Mouse (Mus musculus): ENCODE measurements around the gene Mrnip. TPM values are rescaled to one million over a fixed set of nuclear protein-coding genes. Genes with fewer than 3 reads are reported as not detected.
A peak's percentile ranks its signal among the peaks of the same experiment; 100 is the strongest.

Gene Mrnip
- polyA plus RNA-seq, 2 experiments = 7.6 to 8.5 TPM

GRCm38 (mm10) chr11:50158346-50158745, 15.9 kb upstream of the Mrnip start:
- H3K9me3 ChIP-seq (ENCODE audit: control insufficient read depth, low read length) = no peaks in the 10 kb centered on the region
- ATAC-seq (ENCODE audit: insufficient read depth) = no peak
- H3K36me3 ChIP-seq (replicated peaks; ENCODE audit: control insufficient read depth, insufficient read depth, low read depth) = peaks cover 6% of the 10 kb centered on the region
- no peak overlapping the region for H3K4me3 ChIP-seq (ENCODE audit: insufficient read depth in 1 of 2, low read depth in 2 of 2, low read length in 2 of 2)
- TF ChIP-seq EP300 (IDR thresholded peaks at IDR 0.05; ENCODE audit: low read depth) = no peak
- TF ChIP-seq CTCF (IDR thresholded peaks at IDR 0.05; ENCODE audit: low read depth) = no peak
- 72% methylated on average over 7 of the region's 7 CpGs for WGBS (ENCODE audit: insufficient replicate concordance)
- H3K4me1 ChIP-seq (replicated peaks; ENCODE audit: control insufficient read depth in 2 of 2, insufficient read depth in 2 of 2, low read length in 1 of 2) = no peaks in the 10 kb centered on the region; a peak in 1 of 4 replicates
- no peak for DNase-seq (ENCODE audit: low read depth in 3 of 3, low spot score in 3 of 3)
- H3K27ac ChIP-seq = no peak overlapping the region
- no peaks in the 10 kb centered on the region for H3K27me3 ChIP-seq (ENCODE audit: control insufficient read depth, insufficient read depth, low read length)
- no peak overlapping the region for H3K9ac ChIP-seq (replicated peaks)
- H3K4me2 ChIP-seq (ENCODE audit: low read depth) = no peak overlapping the region

GRCm38 (mm10) chr11:50159347-50159746, 14.9 kb upstream of the Mrnip start:
- no peak for DNase-seq (ENCODE audit: low read depth in 3 of 3, low spot score in 3 of 3)
- Histone ChIP-seq H3K9me3 (ENCODE audit: control insufficient read depth, low read length) (no peaks in the 10 kb centered on the region), H3K9ac (replicated peaks) (no peak overlapping the region), H3K36me3 (replicated peaks; ENCODE audit: control insufficient read depth, insufficient read depth, low read depth) (peaks cover 6% of the 10 kb centered on the region), H3K4me1 (replicated peaks; ENCODE audit: control insufficient read depth in 2 of 2, insufficient read depth in 2 of 2, low read length in 1 of 2) (no peaks in the 10 kb centered on the region; a peak in 1 of 4 replicates), H3K4me3 (ENCODE audit: insufficient read depth in 1 of 2, low read depth in 2 of 2, low read length in 2 of 2) (no peak overlapping the region), H3K27me3 (ENCODE audit: control insufficient read depth, insufficient read depth, low read length) (no peaks in the 10 kb centered on the region), H3K4me2 (ENCODE audit: low read depth) (no peak overlapping the region), H3K27ac (no peak overlapping the region)
- ATAC-seq (ENCODE audit: insufficient read depth) = no peak
- no peak for TF ChIP-seq CTCF (IDR thresholded peaks at IDR 0.05; ENCODE audit: low read depth)
- TF ChIP-seq EP300 (IDR thresholded peaks at IDR 0.05; ENCODE audit: low read depth) = no peak
- WGBS (ENCODE audit: insufficient replicate concordance) = 68% methylated on average over 4 of the region's 4 CpGs

GRCm38 (mm10) chr11:50161578-50162304, 12.5 kb upstream of the Mrnip start:
- WGBS (ENCODE audit: insufficient replicate concordance) = 48% methylated on average over 10 of the region's 10 CpGs
- Histone ChIP-seq H3K9ac (replicated peaks) (no peak overlapping the region), H3K4me3 (ENCODE audit: insufficient read depth in 1 of 2, low read depth in 2 of 2, low read length in 2 of 2) (no peak overlapping the region), H3K9me3 (ENCODE audit: control insufficient read depth, low read length) (no peaks in the 10 kb centered on the region), H3K4me1 (replicated peaks; ENCODE audit: control insufficient read depth in 2 of 2, insufficient read depth in 2 of 2, low read length in 1 of 2) (no peaks in the 10 kb centered on the region; a peak in 1 of 4 replicates), H3K36me3 (replicated peaks; ENCODE audit: control insufficient read depth, insufficient read depth, low read depth) (no peaks in the 10 kb centered on the region; the same call in 1 of the 2 replicates), H3K4me2 (ENCODE audit: low read depth) (no peak overlapping the region), H3K27me3 (ENCODE audit: control insufficient read depth, insufficient read depth, low read length) (no peaks in the 10 kb centered on the region), H3K27ac (no peak overlapping the region)
- ATAC-seq (ENCODE audit: insufficient read depth) (peak; percentile 63), DNase-seq (ENCODE audit: low read depth in 3 of 3, low spot score in 3 of 3) (peak; percentile 46 to 55 (median 47))
- peak; percentile 100 for TF ChIP-seq CTCF (IDR thresholded peaks at IDR 0.05; ENCODE audit: low read depth)
- TF ChIP-seq EP300 (IDR thresholded peaks at IDR 0.05; ENCODE audit: low read depth) = no peak

- ATAC-seq (ENCODE audit: insufficient read depth) (0 out of 2 replicates have a peak, but pooled peaks have one; percentile 11), DNase-seq (ENCODE audit: low read depth in 3 of 3, low spot score in 3 of 3) (no peak)
- Histone ChIP-seq H3K27me3 (ENCODE audit: control insufficient read depth, insufficient read depth, low read length) (no peaks in the 10 kb centered on the region), H3K27ac (no peak overlapping the region), H3K9ac (replicated peaks) (no peak overlapping the region), H3K36me3 (replicated peaks; ENCODE audit: control insufficient read depth, insufficient read depth, low read depth) (no peaks in the 10 kb centered on the region), H3K4me1 (replicated peaks; ENCODE audit: control insufficient read depth in 2 of 2, insufficient read depth in 2 of 2, low read length in 1 of 2) (no peaks in the 10 kb centered on the region; a peak in 1 of 4 replicates), H3K9me3 (ENCODE audit: control insufficient read depth, low read length) (no peaks in the 10 kb centered on the region), H3K4me3 (ENCODE audit: insufficient read depth in 1 of 2, low read depth in 2 of 2, low read length in 2 of 2) (no peak overlapping the region), H3K4me2 (ENCODE audit: low read depth) (no peak overlapping the region)
- no peak for TF ChIP-seq CTCF (IDR thresholded peaks at IDR 0.05; ENCODE audit: low read depth)
- no peak for TF ChIP-seq EP300 (IDR thresholded peaks at IDR 0.05; ENCODE audit: low read depth)
- WGBS (ENCODE audit: insufficient replicate concordance) = 66% methylated on average over 3 of the region's 3 CpGs
These were observed 11.8 kb upstream of the Mrnip start for GRCm38 (mm10) chr11:50162338-50163050.

GRCm38 (mm10) chr11:50168352-50168751, 5.9 kb upstream of the Mrnip start:
- TF ChIP-seq CTCF (IDR thresholded peaks at IDR 0.05; ENCODE audit: low read depth) (no peak), EP300 (IDR thresholded peaks at IDR 0.05; ENCODE audit: low read depth) (no peak)
- Histone ChIP-seq H3K4me2 (ENCODE audit: low read depth) (no peak overlapping the region), H3K4me3 (ENCODE audit: insufficient read depth in 1 of 2, low read depth in 2 of 2, low read length in 2 of 2) (no peak overlapping the region), H3K9ac (replicated peaks) (no peak overlapping the region), H3K27me3 (ENCODE audit: control insufficient read depth, insufficient read depth, low read length) (no peaks in the 10 kb centered on the region), H3K9me3 (ENCODE audit: control insufficient read depth, low read length) (no peaks in the 10 kb centered on the region), H3K4me1 (replicated peaks; ENCODE audit: control insufficient read depth in 2 of 2, insufficient read depth in 2 of 2, low read length in 1 of 2) (no peaks in the 10 kb centered on the region), H3K36me3 (replicated peaks; ENCODE audit: control insufficient read depth, insufficient read depth, low read depth) (peaks cover 3% of the 10 kb centered on the region; the same call in 1 of the 2 replicates), H3K27ac (no peak overlapping the region)
- DNase-seq (ENCODE audit: low read depth in 3 of 3, low spot score in 3 of 3) (no peak), ATAC-seq (ENCODE audit: insufficient read depth) (no peak)
- WGBS (ENCODE audit: insufficient replicate concordance) = 68% methylated on average over 5 of the region's 5 CpGs

Data from liver, embryonic 14.5 days (tissue).